16 mouse cellular contexts compared by ENCODE assay signal in the genomic region with DNA sequence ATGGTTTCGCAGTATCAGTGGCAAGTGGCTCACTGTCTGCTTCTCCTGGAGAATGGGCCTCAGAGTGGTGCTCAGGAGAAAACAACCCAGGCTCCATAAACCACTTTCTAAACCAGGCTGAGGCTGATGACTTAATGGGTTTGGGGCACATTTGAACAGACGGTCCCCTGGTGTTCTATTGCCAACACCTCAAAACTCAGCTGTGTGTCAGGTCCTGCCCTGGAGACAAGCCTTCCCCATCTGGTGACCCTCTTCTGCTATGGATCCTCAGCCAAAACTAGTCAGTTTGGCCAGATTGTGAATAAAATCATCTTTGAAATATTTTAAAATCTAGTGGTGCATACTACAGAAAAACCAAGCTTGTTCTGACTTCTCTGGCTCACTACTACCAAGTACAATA.
A peak's percentile ranks its signal among the peaks of the same experiment; 100 is the strongest.
DNase-seq lines count a peak whose midpoint lies in the region; ATAC-seq lines count a peak whose summit lies in the region.
"Had no signal": no experiment of that assay in that cellular context is flagged by ENCODE, and none has a peak within 500 bp of the region (broad histone marks: within the 10 kb centered on the region; RNA-seq: fewer than 3 reads in every experiment).

No protein-coding gene starts in this region.

- H3K4me3 ChIP-seq in heart, embryonic 12.5 days, result no peak overlapping the region
- H3K4me3 ChIP-seq: embryonic facial prominence, embryonic 10.5 days; embryonic facial prominence, embryonic 12.5 days; forebrain, embryonic 13.5 days; forebrain, embryonic 15.5 days had no signal

- no peak for ATAC-seq in heart, embryonic 12.5 days (ENCODE audit: insufficient number of reproducible peaks, low FRiP score)
- ATAC-seq: forebrain, embryonic 13.5 days; forebrain, embryonic 15.5 days; forebrain, postnatal 0 days had no signal

- no peak overlapping the region for H3K27ac ChIP-seq in heart, embryonic 12.5 days (ENCODE audit: poor library complexity, severe bottlenecking)
- H3K27ac ChIP-seq: embryonic facial prominence, embryonic 10.5 days; embryonic facial prominence, embryonic 12.5 days; forebrain, embryonic 13.5 days; forebrain, embryonic 15.5 days had no signal

- no peaks in the 10 kb centered on the region for H3K4me1 ChIP-seq in heart, embryonic 12.5 days (replicated peaks)
- H3K4me1 ChIP-seq: embryonic facial prominence, embryonic 12.5 days; forebrain, embryonic 13.5 days; forebrain, embryonic 15.5 days had no signal

- peak; percentile 66 for DNase-seq in cerebellum, adult 9-10 months
- DNase-seq in cerebellum, postnatal 4 days (ENCODE audit: low spot score in 2 of 2), result no peak
- DNase-seq in heart, adult 11 months, result peak; percentile 50
- no peak for DNase-seq in urinary bladder, postnatal 10 days (ENCODE audit: low spot score)
- DNase-seq: adrenal gland, adult 2 months; adrenal gland, postnatal 10 days; adrenal gland, postnatal 25 days; cerebellum, adult 11 months; cerebellum, postnatal 14 days; cerebellum, postnatal 36 days; forebrain, postnatal 0 days had no signal

- no peaks in the 10 kb centered on the region for H3K36me3 ChIP-seq in heart, embryonic 12.5 days
- H3K36me3 ChIP-seq: embryonic facial prominence, embryonic 10.5 days; embryonic facial prominence, embryonic 12.5 days; forebrain, embryonic 15.5 days had no signal

- H3K9me3 ChIP-seq in heart, embryonic 12.5 days (replicated peaks), result no peaks in the 10 kb centered on the region
- H3K9me3 ChIP-seq: embryonic facial prominence, embryonic 10.5 days; embryonic facial prominence, embryonic 12.5 days; forebrain, embryonic 13.5 days; forebrain, embryonic 15.5 days had no signal

- WGBS in heart, embryonic 12.5 days, result 69% methylated on average over 2 of the region's 2 CpGs

- H3K27me3 ChIP-seq in heart, embryonic 12.5 days (replicated peaks), result no peaks in the 10 kb centered on the region
- H3K27me3 ChIP-seq: embryonic facial prominence, embryonic 12.5 days; forebrain, embryonic 13.5 days; forebrain, embryonic 15.5 days had no signal

- no peak overlapping the region for H3K4me2 ChIP-seq in heart, embryonic 12.5 days
- H3K4me2 ChIP-seq: embryonic facial prominence, embryonic 12.5 days; forebrain, embryonic 13.5 days; forebrain, embryonic 15.5 days had no signal

- no peak overlapping the region for H3K9ac ChIP-seq in heart, embryonic 12.5 days
- H3K9ac ChIP-seq: embryonic facial prominence, embryonic 12.5 days; forebrain, embryonic 13.5 days; forebrain, embryonic 15.5 days; forebrain, postnatal 0 days had no signal

Comparison
In these comparisons a context has a peak if more than half of its experiments do, and no peak if none do; other contexts are left out.
1. DNase-seq: peak in cerebellum, adult 9-10 months (single experiment) and heart, adult 11 months (single experiment); none in cerebellum, postnatal 4 days (0 of 2) and urinary bladder, postnatal 10 days (single experiment).